Mouse (Mus musculus) liver, embryonic 16.5 days (tissue): Measurements from ENCODE around the gene Ppm1n. TPM values are rescaled to one million over a fixed set of nuclear protein-coding genes. Genes with fewer than 3 reads are reported as not detected.

Source experiments
- ATAC-seq: fragments of 200-750 bp; cut with Nextera tagmentation; 2 replicates; pipeline ENCODE4 v1.8.0; 2017; ENCODE audit warnings: low read depth, mild to moderate bottlenecking, moderate number of reproducible peaks, moderate library complexity
- H3K27ac ChIP-seq: fragments of 300-500 bp; sonication (generic); 2 replicates; pipeline ENCODE4 v1.5.1; 2014; ENCODE audit warnings: mild to moderate bottlenecking, low read length
- H3K27me3 ChIP-seq: fragments of 300-500 bp; sonication (generic); 2 replicates; pipeline ENCODE4 v1.6.1; 2014; ENCODE audit warnings: low read depth, low read length, mixed read lengths; ENCODE audit not compliant: control insufficient read depth, insufficient read depth
- H3K36me3 ChIP-seq: fragments of 300-500 bp; sonication (generic); 2 replicates; pipeline ENCODE4 v1.6.1; 2014; ENCODE audit warnings: mild to moderate bottlenecking; ENCODE audit not compliant: control insufficient read depth, insufficient read depth
- H3K4me1 ChIP-seq: fragments of 300-500 bp; sonication (generic); 2 replicates; pipeline ENCODE4 v1.6.1; 2014; ENCODE audit warnings: low read depth, low read length, mixed read lengths; ENCODE audit not compliant: control insufficient read depth
- H3K4me2 ChIP-seq: fragments of 300-500 bp; sonication (generic); 2 replicates; pipeline ENCODE4 v1.6.1; 2014; ENCODE audit warnings: low read depth, low read length, mixed read lengths
- H3K4me3 ChIP-seq: fragments of 300-500 bp; sonication (generic); 2 replicates; pipeline ENCODE4 v1.5.1; 2014; ENCODE audit warnings: low read depth, mild to moderate bottlenecking, low read length
- H3K9ac ChIP-seq: fragments of 300-500 bp; sonication (generic); 2 replicates; pipeline ENCODE4 v1.6.1; 2014; ENCODE audit warnings: low read depth, low read length
- H3K9me3 ChIP-seq: fragments of 300-500 bp; sonication (generic); replicated peaks from 2 replicates; pipeline ENCODE4 v1.6.1; 2016; ENCODE audit warnings: low read length; ENCODE audit not compliant: control insufficient read depth
- WGBS: fragments of 180-500 bp; shearing (Covaris S2); extraction: QIAGEN DNeasy Blood & Tissue Kit; methylation state at CpG from one replicate; pipeline ENCODE4 v1.1.7; 2014; ENCODE audit not compliant: insufficient replicate concordance; 5-methylcytosine and 5-hydroxymethylcytosine counted together
- polyA plus RNA-seq: library from polyadenylated mRNA; unstranded; fragments of >200 nt; fragmentation: Nextera tagmentation; extraction: Ambion mirVana; gene quantifications from 2 replicates; pipeline ENCODE4 v1.2.1, GENCODE M21; 2015

The Ppm1n gene
- polyA plus RNA-seq, 1 experiment from 2014 or later = 0.11 TPM

DNA sequence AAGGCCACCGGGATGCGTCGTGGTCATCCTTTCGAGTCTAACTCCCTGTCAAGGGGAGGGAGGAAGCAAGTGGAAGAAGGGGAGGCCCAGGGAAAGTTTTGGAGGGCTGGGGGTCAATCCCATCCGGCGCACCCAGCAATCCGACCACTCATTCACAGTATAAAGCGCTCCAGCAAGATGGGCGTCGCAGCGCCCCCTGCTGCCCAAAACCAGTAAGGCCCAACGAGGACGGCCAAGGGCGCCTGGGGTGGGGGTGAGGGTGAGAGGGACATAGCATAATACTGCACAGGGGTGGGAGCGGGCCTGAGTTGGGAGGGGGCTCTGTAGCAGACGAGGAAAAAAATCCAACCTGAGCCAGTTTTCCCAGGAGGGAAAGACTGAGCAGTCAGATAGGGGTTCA lies 23.9 kb upstream of the Ppm1n start:
- Histone ChIP-seq H3K4me3 (no peak overlapping the region), H3K27ac (no peak overlapping the region), H3K27me3 (peaks cover 65% of the 10 kb centered on the region), H3K4me1 (peaks cover 10% of the 10 kb centered on the region), H3K36me3 (no peaks in the 10 kb centered on the region), H3K4me2 (no peak overlapping the region), H3K9me3 (no peaks in the 10 kb centered on the region), H3K9ac (no peak overlapping the region)
- no peak for ATAC-seq
- 2% methylated on average over 16 of the region's 16 CpGs for whole genome bisulfite sequencing

DNA sequence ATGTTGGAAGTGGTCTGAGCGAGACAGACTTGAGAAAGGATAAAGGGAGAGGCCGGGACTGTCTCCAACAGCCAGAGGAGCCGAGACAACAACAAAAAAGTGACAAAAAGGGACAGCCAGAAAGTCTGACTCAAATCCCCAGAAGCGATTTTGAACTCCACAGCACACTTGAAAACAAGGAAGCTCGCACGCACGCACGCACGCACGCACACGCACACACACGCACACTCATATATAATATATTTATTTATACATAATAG lies 23.1 kb upstream of the Ppm1n start:
- no peak for ATAC-seq
- H3K9ac ChIP-seq = no peak overlapping the region
- no peak overlapping the region for H3K4me3 ChIP-seq
- peaks cover 4% of the 10 kb centered on the region for H3K4me1 ChIP-seq
- WGBS = 68% methylated on average over 12 of the region's 12 CpGs
- no peaks in the 10 kb centered on the region for H3K36me3 ChIP-seq
- H3K27ac ChIP-seq = no peak overlapping the region
- no peak overlapping the region for H3K4me2 ChIP-seq
- no peaks in the 10 kb centered on the region for H3K9me3 ChIP-seq
- peaks cover 65% of the 10 kb centered on the region for H3K27me3 ChIP-seq

DNA sequence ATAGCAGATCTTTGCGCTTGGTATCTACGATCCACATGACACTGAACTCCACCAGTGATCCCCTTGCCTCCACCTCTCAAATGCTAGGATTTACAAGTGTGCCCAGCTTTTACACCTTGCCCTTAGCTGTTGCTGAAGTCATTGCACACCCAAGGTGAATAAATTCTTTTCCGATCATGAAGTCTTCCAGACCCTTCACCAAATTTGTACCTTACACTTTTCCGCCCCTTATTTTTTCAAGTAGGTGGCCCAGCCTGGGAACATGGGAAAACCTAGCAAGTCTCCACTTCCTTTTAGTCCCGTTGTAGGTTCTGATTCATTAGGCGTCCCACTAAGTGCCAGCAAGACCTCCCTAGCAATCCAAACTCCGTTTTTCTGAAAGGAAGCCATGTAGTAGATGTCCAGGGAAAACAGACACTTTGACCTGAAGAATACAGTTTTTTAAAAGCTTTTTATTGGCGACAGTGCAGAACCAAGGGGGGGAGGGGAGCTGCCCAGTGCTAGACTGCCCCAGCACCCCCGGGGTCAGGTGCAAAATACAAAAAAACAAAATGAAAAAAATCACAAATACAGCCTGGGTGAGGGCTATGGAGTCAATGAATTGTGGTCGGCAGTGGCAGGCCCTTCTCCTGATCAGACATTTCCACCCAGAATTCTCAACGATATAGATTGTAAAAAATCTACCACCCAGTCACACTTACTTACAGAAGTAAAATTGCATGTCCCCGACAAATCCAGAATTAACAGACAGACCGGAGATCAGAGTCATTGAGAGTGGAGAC lies 22.6 kb upstream of the Ppm1n start:
- Histone ChIP-seq H3K4me2 (no peak overlapping the region), H3K9me3 (no peaks in the 10 kb centered on the region), H3K4me3 (no peak overlapping the region), H3K36me3 (no peaks in the 10 kb centered on the region), H3K27me3 (peaks cover 61% of the 10 kb centered on the region), H3K27ac (no peak overlapping the region), H3K4me1 (no peaks in the 10 kb centered on the region; the same call in none of the 2 replicates), H3K9ac (no peak overlapping the region)
- no peak for ATAC-seq
- 40% methylated on average over 13 of the region's 13 CpGs for WGBS

DNA sequence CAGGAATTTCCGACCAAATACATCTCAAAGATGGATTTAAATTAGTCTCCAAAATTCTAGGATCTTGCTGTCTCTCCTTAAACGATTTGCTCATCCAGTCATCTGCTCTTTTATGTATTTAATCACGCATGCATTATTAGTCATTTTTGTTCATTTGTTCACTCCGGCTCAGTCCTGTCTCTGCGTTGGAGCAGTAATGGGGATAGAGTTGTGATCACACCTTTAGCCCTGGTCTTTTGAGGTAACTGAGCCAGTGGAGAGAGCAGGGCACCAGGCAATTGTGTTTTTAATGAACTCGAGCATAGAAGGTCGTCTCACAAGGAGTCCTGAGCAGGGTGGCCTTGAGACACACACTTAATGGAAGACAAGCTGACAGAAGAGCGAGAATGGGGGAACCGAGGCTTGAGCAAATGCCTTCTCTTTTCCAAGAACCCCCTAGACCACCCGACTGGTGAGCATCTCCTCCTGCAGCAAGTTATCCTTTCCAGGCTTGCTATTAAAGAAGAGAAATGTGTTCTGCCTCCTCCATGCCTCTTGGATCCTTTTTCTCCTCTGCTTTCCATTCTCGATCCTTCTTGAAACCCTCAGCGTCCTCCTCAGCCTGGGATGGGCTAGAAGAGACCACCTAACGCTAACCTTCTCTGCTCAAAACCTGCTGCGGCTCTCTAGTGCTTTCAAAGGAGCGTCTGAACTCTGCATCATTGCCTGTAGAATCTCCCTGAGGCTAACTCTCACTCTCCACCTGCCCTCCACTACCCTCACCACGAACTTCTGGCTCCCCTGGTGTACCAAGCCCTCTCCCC lies 21.8 kb upstream of the Ppm1n start:
- no peaks in the 10 kb centered on the region for H3K9me3 ChIP-seq
- H3K27ac ChIP-seq = no peak overlapping the region
- H3K27me3 ChIP-seq = peaks cover 53% of the 10 kb centered on the region
- no peaks in the 10 kb centered on the region; the same call in none of the 2 replicates for H3K4me1 ChIP-seq
- no peak for ATAC-seq
- H3K4me3 ChIP-seq = no peak overlapping the region
- no peaks in the 10 kb centered on the region for H3K36me3 ChIP-seq
- H3K4me2 ChIP-seq = peak overlapping the region; percentile 27
- no peak overlapping the region for H3K9ac ChIP-seq
- 13% methylated on average over 16 of the region's 16 CpGs for WGBS

DNA sequence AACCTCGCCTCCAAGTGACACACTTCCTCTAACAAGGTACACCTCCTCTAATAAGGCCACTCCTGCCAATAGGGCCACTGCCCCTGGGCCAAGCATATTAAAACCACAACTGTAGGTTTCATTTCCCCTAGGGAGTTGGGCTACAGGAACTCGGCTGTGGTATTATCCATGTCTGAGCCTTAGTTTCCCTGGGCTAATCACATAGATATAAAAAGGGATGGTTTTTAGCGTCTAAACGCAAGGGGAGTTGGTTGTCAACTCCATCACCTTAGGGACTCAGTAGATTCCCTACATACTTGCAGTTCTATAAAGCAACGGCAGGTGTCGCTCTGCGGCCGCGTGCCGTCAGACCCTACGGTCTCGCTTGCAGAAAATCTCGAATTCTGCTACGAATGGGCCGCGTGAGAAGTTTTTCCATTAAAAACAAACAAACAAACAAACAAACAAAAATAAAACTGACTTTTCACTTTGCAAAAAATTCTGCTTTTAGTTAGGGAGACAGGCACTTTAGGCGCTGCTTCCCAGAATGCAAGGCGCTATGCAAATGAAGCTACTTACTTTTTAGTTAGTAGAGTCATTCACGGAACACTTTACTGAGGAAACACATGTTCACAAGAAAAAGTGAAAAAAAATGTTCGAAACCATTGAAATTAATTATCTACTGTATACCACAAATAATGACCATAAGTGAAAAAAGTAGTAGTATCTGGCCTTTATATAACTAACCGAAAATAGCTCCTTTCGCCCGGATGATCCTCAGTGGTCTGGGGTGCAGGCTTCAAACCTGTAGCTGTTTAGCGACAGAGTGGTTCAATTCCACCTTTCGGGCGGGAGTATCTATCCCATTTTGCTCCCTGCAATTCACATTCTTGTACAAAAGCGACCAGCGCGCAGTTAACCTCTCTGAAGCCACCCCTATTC lies 20.9 kb upstream of the Ppm1n start:
- Histone ChIP-seq H3K4me2 (peak overlapping the region; percentile 33), H3K27ac (no peak overlapping the region), H3K9ac (no peak overlapping the region), H3K4me3 (peak overlapping the region; percentile 56), H3K9me3 (no peaks in the 10 kb centered on the region), H3K36me3 (no peaks in the 10 kb centered on the region), H3K4me1 (no peaks in the 10 kb centered on the region; the same call in none of the 2 replicates), H3K27me3 (peaks cover 44% of the 10 kb centered on the region)
- WGBS = under 1% methylated on average over 29 of the region's 29 CpGs
- peak; percentile 89 for ATAC-seq

DNA sequence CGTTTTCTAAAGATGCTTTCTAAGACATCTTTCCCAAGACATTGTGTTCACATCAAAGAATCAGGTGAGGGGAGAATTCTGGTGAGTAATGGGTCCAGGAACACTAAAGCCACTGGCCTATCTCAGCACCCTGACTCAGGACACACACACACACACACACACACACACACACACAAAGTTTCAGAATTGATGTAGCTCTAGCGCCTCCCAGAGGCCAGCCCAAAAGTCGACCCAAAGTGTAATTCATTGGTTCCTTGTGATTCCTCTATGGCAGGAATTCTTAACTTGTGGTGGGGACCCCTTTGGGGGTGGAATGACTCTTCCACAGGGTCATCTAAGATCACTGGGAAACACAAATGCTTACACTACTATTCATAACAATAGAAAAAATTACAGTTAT lies 19.3 kb upstream of the Ppm1n start:
- Histone ChIP-seq H3K4me2 (no peak overlapping the region), H3K9me3 (no peaks in the 10 kb centered on the region), H3K27ac (no peak overlapping the region), H3K4me3 (no peak overlapping the region), H3K4me1 (peaks cover 3% of the 10 kb centered on the region; the same call in 1 of the 2 replicates), H3K9ac (no peak overlapping the region), H3K36me3 (no peaks in the 10 kb centered on the region), H3K27me3 (peaks cover 29% of the 10 kb centered on the region)
- WGBS = 13% methylated on average over 3 of the region's 3 CpGs
- no peak for ATAC-seq

DNA sequence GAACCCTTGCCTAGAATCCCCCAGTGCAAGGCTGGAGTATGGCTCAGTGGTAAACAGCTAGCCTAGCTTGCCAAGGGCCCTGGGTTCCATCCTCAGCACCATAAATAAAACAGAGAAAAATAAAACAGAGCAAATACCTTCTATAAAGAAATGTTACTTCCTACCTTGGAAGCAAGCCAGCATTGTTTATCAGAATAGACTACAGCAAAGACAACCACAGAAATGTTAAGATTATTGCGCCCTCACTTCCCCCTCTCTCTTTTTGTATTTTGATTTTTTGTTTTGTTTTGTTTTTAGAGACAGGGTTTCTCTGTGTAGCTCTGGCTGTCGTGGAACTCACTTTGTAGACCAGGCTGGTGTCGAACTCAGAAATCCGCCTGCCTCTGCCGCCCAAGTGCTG lies 17.9 kb upstream of the Ppm1n start:
- WGBS = 85% methylated on average over 5 of the region's 5 CpGs
- ATAC-seq = no peak

GRCm38 (mm10) chr7:19297034-19297433 lies 17.2 kb upstream of the Ppm1n start:
- Histone ChIP-seq H3K9me3 (no peaks in the 10 kb centered on the region), H3K4me2 (no peak overlapping the region), H3K4me1 (peaks cover 6% of the 10 kb centered on the region), H3K27me3 (peaks cover 7% of the 10 kb centered on the region), H3K27ac (no peak overlapping the region), H3K9ac (no peak overlapping the region), H3K36me3 (no peaks in the 10 kb centered on the region), H3K4me3 (no peak overlapping the region)
- whole genome bisulfite sequencing = 77% methylated on average over 6 of the region's 6 CpGs
- no peak for ATAC-seq

More for the DNA sequence above, 17.9 kb upstream of the Ppm1n start:
- Histone ChIP-seq H3K4me2 (no peak overlapping the region), H3K27me3 (peaks cover 15% of the 10 kb centered on the region), H3K9me3 (no peaks in the 10 kb centered on the region), H3K27ac (no peak overlapping the region), H3K4me3 (no peak overlapping the region), H3K36me3 (no peaks in the 10 kb centered on the region), H3K9ac (no peak overlapping the region), H3K4me1 (peaks cover 6% of the 10 kb centered on the region; the same call in 1 of the 2 replicates)
